Mouse (Mus musculus) ES-Bruce4 (cell line): Measurements from ENCODE around the gene Fam76b.

Experiments
- CTCF ChIP-seq: IDR thresholded peaks from one replicate; pipeline ENCODE4 v1.8.1; 2011; ENCODE audit warnings: low read depth, low read length
- EP300 ChIP-seq: IDR thresholded peaks from 2 replicates; pipeline ENCODE4 v1.6.1; 2011; ENCODE audit warnings: low read depth, low read length; ENCODE audit not compliant: insufficient read depth

DNA sequence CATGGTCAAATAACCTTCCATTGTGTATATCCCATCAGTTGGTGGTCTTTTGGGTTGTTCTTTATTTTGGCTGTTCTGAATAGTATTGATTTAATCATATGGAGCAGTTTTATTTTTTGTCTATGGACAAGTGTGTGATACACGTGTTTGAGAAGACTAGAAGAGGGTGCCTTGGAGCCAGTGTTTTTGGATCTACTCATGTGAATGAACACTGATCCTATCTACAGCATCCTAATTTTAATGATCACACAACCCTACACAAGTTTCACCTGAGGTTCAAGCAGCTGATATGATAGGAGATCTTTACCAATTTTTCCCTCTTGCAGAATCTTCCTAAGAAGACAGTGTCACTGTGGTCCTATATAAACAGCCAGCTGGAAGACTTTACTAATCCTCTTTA, 23.0 kb upstream of the Fam76b start:
- TF ChIP-seq CTCF (no peak), EP300 (no peak)
